Mouse (Mus musculus) olfactory bulb, adult 2 months (tissue): ENCODE measurements around the gene Fkbp1a.

ENCODE experiments used
- CTCF ChIP-seq: fragments of 200-500 bp; IDR thresholded peaks from 2 replicates; pipeline ENCODE4 v1.5.1; 2012; ENCODE audit warnings: low read depth, mild to moderate bottlenecking, low read length, moderate library complexity; ENCODE audit not compliant: insufficient read depth
- POLR2A ChIP-seq: fragments of 200-500 bp; IDR thresholded peaks from 2 replicates; pipeline ENCODE4 v1.6.1; 2012; ENCODE audit warnings: mild to moderate bottlenecking, low read depth, low read length, moderate library complexity; ENCODE audit not compliant: insufficient read depth

DNA sequence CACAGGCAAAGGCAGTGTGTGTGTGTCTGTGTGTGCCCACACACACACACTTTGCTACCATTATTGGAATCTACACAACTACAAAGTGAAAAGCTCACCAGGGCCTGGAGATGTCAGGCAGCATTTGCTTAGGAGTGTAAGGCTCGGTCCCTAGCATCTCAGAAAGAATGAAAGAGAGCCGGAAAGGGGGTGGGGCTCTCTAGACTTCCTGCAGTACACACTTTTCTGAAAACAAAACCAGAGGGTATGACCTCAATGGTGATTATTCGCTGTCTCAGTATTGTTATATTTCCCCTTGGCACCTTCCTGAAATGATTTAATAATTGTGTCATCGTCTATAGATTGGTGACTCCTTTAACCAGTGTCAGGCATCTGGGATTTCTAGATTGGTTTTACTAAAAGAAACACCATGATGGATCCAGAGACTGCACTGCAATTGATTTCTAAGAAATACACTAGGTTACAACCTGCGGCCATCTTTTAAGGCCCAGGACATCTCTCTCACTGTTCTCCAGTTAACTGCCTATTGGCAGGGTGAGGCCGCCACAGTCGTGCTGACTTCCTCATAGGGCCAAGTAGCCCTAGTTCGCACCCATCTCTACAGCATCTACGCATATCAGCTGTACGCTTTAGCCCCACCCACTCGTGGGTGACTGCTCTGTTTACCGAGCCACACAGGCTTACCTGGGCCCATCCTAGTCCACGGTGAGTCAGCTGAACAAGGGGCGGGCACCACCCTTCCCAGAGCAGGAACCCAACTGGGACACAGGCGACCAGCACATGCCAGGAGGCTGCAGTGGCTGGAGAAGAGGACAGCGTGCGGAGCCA, 29.8 kb downstream of the Fkbp1a start, which contains the start of gene Sdcbp2:
- no peak for TF ChIP-seq CTCF
- no peak for TF ChIP-seq POLR2A
